Mouse (Mus musculus) G1E (cell line): ENCODE data around the gene Smim1.

Source experiments
- CTCF ChIP-seq: IDR thresholded peaks from 2 replicates; pipeline ENCODE4 v1.5.1; 2012; ENCODE audit warnings: low read depth, low read length, inconsistent platforms, mixed read lengths
- GATA1 ChIP-seq: IDR thresholded peaks from 2 replicates; pipeline ENCODE4 v1.6.1; 2012; ENCODE audit warnings: borderline replicate concordance, low read length, inconsistent platforms, mixed read lengths

DNA sequence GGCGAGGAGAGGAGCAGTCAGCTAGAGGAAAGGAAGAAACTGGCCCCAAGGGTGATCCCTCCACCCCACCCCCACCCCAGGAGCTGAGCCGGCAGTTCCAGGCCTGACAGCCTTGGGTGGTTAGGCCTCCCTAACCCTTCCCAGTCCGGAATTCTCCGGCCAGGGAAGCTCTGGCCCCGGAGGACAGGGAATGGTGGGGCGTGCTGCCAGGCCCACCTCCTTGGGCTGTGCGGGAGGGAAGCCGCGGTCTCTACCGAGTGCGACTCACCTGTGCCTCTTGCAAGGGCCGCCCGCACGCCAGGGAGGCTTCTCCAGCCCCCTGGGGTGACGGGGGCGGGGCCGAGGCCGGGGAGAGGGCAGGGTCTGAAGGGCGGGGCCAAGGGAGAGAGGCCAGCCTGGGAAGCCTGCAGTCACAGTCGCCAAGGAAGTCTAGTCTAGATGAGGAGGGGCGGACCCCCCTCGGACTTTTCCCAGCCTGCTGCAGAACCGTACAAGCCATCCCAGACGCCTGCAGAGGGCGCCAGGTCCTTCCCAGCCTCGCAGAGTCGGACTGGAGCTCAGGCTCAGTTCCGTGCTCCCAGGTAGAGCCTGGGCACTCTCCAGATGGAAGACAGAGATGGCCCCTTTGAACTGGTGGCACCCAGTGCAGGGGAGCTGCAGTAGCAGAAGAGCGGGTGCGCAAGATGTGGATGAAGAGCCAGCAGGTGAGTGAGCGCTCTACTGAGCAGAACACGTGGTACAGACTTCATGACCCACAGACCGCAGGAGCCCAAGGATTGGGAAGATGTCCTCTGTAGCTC, at the start of gene Smim1:
- TF ChIP-seq CTCF, result no peak; the same call in 1 of the 2 replicates
- TF ChIP-seq GATA1, result no peak
